Comparison of ENCODE assay signal across 9 mouse cellular contexts in the genomic region with DNA sequence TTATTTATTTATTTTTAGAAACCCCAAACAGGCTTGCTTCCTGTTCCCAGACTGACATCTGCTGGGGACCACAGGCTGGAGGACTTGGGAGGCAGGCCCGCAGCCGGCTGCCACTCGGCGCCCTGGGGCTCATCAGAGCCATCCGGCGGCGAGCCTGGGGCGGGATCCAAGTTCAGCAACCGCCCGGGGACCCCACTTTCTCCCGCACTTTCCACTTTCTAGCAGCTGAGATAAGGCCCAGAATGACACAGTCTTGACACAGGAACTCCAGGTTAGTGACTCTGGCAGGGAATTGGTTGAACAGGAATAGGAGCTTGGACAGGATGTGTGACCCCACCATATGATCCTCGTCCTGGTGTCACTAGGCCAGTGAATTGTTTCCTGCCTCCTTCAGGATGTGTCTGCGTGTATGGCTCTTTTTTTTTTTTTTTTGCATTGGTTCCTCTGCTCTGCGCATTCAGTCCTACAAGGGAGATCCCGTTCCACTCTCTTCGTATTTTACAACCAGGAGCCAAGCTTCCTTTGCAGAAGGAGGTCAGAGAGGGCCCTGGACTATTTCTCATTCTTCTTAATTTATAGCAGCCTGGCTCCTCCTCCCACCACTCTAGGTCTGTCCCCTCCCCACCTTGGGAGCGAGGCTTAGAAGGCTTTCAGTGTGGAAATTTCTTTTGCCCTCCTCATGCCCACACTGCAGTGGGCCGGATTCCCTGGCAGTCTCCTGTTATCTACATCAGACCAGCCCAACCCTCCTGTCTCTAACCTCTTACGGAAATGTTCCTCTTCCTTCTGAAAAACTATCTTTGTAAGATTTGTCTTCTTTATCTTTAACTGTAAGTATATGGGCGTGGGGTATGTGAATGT.
DNase-seq lines count a peak whose midpoint lies in the region; ATAC-seq lines count a peak whose summit lies in the region.
"Had no signal": no experiment of that assay in that cellular context is flagged by ENCODE, and none has a peak within 500 bp of the region (broad histone marks: within the 10 kb centered on the region; RNA-seq: fewer than 3 reads in every experiment).

No protein-coding gene starts in this region.

- H3K36me3 ChIP-seq in megakaryocyte, embryonic 14.5 days (replicated peaks; ENCODE audit: low read length) = no peaks in the 10 kb centered on the region
- H3K36me3 ChIP-seq in forebrain, embryonic 10.5 days (replicated peaks) = no peaks in the 10 kb centered on the region
- H3K36me3 ChIP-seq: midbrain, embryonic 12.5 days had no signal

- H3K27me3 ChIP-seq in megakaryocyte, embryonic 14.5 days (replicated peaks) = peaks cover 11% of the 10 kb centered on the region
- H3K27me3 ChIP-seq in forebrain, embryonic 10.5 days (ENCODE audit: poor library complexity, severe bottlenecking) = peaks cover 28% of the 10 kb centered on the region

- H3K27ac ChIP-seq in forebrain, embryonic 10.5 days = no peak overlapping the region
- H3K27ac ChIP-seq: midbrain, embryonic 12.5 days had no signal

- peak overlapping the region; percentile 29 for H3K4me3 ChIP-seq in megakaryocyte, embryonic 14.5 days (replicated peaks)
- no peak overlapping the region for H3K4me3 ChIP-seq in forebrain, embryonic 10.5 days
- H3K4me3 ChIP-seq: midbrain, embryonic 12.5 days had no signal

- intact Hi-C loops in gastrocnemius, postnatal 14 days (cut with DNase I; ENCODE audit: low total_unique reads) = no loop called here

- DNase-seq in gastrocnemius, postnatal 14 days = peak; percentile 53
- peak; percentile 30 for DNase-seq in kidney, adult 9 months
- DNase-seq in lung, postnatal 4 days = peak; percentile 51 to 62
- DNase-seq in cerebellum, postnatal 36 days = no peak
- DNase-seq in left cerebral cortex, adult 8-10 months (ENCODE audit: low spot score in 2 of 2) = no peak
- no peak for DNase-seq in forebrain, embryonic 10.5 days (ENCODE audit: extremely low spot score, low spot score)

- H3K4me1 ChIP-seq in megakaryocyte, embryonic 14.5 days = peaks cover 31% of the 10 kb centered on the region
- H3K4me1 ChIP-seq in forebrain, embryonic 10.5 days = peaks cover 18% of the 10 kb centered on the region

- 35% methylated on average over 20 of the region's 20 CpGs for WGBS in forebrain, embryonic 10.5 days

- H3K9me3 ChIP-seq in megakaryocyte, embryonic 14.5 days = no peaks in the 10 kb centered on the region
- H3K9me3 ChIP-seq in forebrain, embryonic 10.5 days = no peaks in the 10 kb centered on the region
- H3K9me3 ChIP-seq: midbrain, embryonic 12.5 days had no signal

- no peak for ATAC-seq in megakaryocyte, adult 5-6 weeks (ENCODE audit: poor library complexity, severe bottlenecking)

Comparison
In these comparisons a context has a peak if more than half of its experiments do, and no peak if none do; other contexts are left out.
1. DNase-seq: peak in gastrocnemius, postnatal 14 days (single experiment), kidney, adult 9 months (single experiment) and lung, postnatal 4 days (2 of 2); none in cerebellum, postnatal 36 days (0 of 2), left cerebral cortex, adult 8-10 months (0 of 2) and forebrain, embryonic 10.5 days (single experiment).